Mouse (Mus musculus) ES-Bruce4 (cell line): ENCODE results near the gene Cacna2d2. TPM values are rescaled to one million over a fixed set of nuclear protein-coding genes. Genes with fewer than 3 reads are reported as not detected.

Source experiments
- H3K27ac ChIP-seq: 2 replicates; pipeline ENCODE4 v1.5.1; 2012; ENCODE audit warnings: low read length, inconsistent platforms; ENCODE audit not compliant: insufficient read depth
- H3K27me3 ChIP-seq: 2 replicates; pipeline ENCODE4 v1.6.1; 2012; ENCODE audit warnings: mild to moderate bottlenecking, low read length, inconsistent platforms; ENCODE audit not compliant: control insufficient read depth, poor library complexity, insufficient read depth, severe bottlenecking
- H3K36me3 ChIP-seq: 2 replicates; pipeline ENCODE4 v1.6.1; 2012; ENCODE audit warnings: inconsistent platforms, mild to moderate bottlenecking, low read length, moderate library complexity; ENCODE audit not compliant: control insufficient read depth, poor library complexity, insufficient read depth, severe bottlenecking
- H3K4me1 ChIP-seq: one replicate; pipeline ENCODE4 v1.8.1; 2011; ENCODE audit warnings: low read length; ENCODE audit not compliant: control insufficient read depth, insufficient read depth
- H3K4me3 ChIP-seq: 2 replicates; pipeline ENCODE4 v1.5.1; 2011; ENCODE audit warnings: low read depth, mild to moderate bottlenecking, low read length
- H3K9ac ChIP-seq: 2 replicates; pipeline ENCODE4 v1.6.1; 2012; ENCODE audit warnings: low read depth, mild to moderate bottlenecking, inconsistent platforms; ENCODE audit not compliant: poor library complexity, severe bottlenecking
- H3K9me3 ChIP-seq: replicated peaks from 2 replicates; pipeline ENCODE4 v1.6.1; 2012; ENCODE audit warnings: mild to moderate bottlenecking, low read length, inconsistent platforms; ENCODE audit not compliant: control insufficient read depth, poor library complexity, insufficient read depth, severe bottlenecking
- CTCF ChIP-seq: IDR thresholded peaks from one replicate; pipeline ENCODE4 v1.8.1; 2011; ENCODE audit warnings: low read depth, low read length
- EP300 ChIP-seq: IDR thresholded peaks from 2 replicates; pipeline ENCODE4 v1.6.1; 2011; ENCODE audit warnings: low read depth, low read length; ENCODE audit not compliant: insufficient read depth
- POLR2A ChIP-seq: IDR thresholded peaks from one replicate; pipeline ENCODE4 v1.8.1; 2011; ENCODE audit warnings: low read length; ENCODE audit not compliant: insufficient read depth
- polyA plus RNA-seq: library from polyadenylated mRNA; stranded (reverse); fragments of >200 nt; gene quantifications from 2 replicates; pipeline ENCODE4 v1.2.4, GENCODE M21; 2011; ENCODE audit warnings: low read depth; ENCODE audit not compliant: missing spikeins, insufficient read depth, insufficient read length

Cacna2d2 gene
- polyA plus RNA-seq, 1 experiment, result 3.2 TPM

- H3K27ac ChIP-seq, result no peak overlapping the region
- TF ChIP-seq EP300, result no peak
- TF ChIP-seq CTCF, result no peak
- no peak for TF ChIP-seq POLR2A
- H3K9me3 ChIP-seq, result no peaks in the 10 kb centered on the region
- no peaks in the 10 kb centered on the region for H3K36me3 ChIP-seq
- H3K27me3 ChIP-seq, result no peaks in the 10 kb centered on the region
- no peak overlapping the region for H3K4me3 ChIP-seq
- no peak overlapping the region for H3K9ac ChIP-seq
- no peaks in the 10 kb centered on the region for H3K4me1 ChIP-seq
These were observed 29.2 kb downstream of the Cacna2d2 start for GRCm38 (mm10) chr9:107428451-107429186.

DNA sequence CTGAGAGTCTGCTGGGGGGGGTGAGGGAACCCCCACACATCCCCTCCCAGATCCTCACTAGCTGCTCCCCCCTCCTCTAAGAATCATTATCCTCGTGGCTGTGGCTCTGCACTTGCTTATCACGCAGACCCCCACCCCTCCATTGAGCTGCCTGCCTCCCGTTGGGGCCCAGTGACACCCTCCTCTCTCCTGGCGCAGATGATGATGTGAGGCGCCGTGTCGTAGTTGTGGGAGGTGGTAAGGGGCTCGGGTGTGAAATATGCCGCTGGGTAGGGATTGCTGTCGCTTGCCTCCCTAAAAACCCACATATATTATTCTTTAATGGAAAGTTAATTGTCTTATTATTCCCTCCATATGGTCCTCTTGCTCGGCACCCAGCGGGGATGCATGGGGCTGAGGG lies 31.0 kb downstream of the Cacna2d2 start:
- TF ChIP-seq POLR2A (no peak), EP300 (no peak), CTCF (no peak)
- Histone ChIP-seq H3K4me1 (no peaks in the 10 kb centered on the region), H3K27ac (no peak overlapping the region), H3K9me3 (no peaks in the 10 kb centered on the region), H3K36me3 (no peaks in the 10 kb centered on the region), H3K27me3 (no peaks in the 10 kb centered on the region), H3K4me3 (no peak overlapping the region), H3K9ac (no peak overlapping the region)

DNA sequence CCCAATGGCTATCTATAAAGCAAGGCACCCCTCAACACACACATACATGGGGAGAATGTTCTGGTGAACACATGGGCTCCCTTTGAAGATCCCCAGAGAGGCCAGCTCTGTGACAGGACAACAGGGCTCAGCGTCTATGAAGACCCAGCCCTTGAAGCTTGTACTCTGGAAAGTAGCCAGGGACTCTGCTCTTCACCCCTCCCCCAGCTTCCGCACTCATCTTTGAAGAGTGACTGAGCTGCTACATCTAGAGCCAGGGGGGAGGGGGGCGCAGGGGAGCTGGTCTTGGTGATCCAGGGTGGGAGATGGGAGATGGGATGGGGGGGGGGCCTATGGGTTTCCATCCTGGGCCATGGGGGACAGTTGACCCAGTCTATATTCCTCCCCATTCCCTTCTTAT lies 33.1 kb downstream of the Cacna2d2 start:
- no peak for TF ChIP-seq EP300
- no peak for TF ChIP-seq POLR2A
- H3K36me3 ChIP-seq, result no peaks in the 10 kb centered on the region
- H3K9ac ChIP-seq, result no peak overlapping the region
- H3K9me3 ChIP-seq, result no peaks in the 10 kb centered on the region
- no peaks in the 10 kb centered on the region for H3K4me1 ChIP-seq
- H3K27ac ChIP-seq, result no peak overlapping the region
- H3K4me3 ChIP-seq, result no peak overlapping the region
- no peaks in the 10 kb centered on the region for H3K27me3 ChIP-seq

DNA sequence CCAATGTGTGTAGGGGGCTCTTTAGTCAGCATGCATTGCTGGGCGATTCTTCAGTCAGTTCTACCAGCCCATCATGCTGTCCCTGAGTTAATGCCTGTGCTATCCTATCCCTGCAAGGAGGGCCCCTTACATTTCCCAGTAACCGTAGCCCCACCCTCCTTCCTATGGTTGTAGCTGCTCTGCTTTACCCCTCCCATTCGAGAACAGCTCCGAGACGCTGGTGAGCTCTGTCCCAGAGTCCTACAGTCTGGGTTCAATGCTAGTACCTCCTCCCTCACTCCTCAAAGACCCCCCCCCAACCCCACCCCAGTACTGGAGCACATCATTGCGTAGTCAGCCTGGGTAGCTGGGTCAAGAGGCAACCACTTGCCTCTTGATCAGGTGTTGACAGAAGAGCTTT lies 35.4 kb downstream of the Cacna2d2 start:
- Histone ChIP-seq H3K27me3 (no peaks in the 10 kb centered on the region), H3K9ac (no peak overlapping the region), H3K4me1 (no peaks in the 10 kb centered on the region), H3K4me3 (no peak overlapping the region), H3K9me3 (no peaks in the 10 kb centered on the region), H3K36me3 (no peaks in the 10 kb centered on the region), H3K27ac (no peak overlapping the region)
- TF ChIP-seq EP300, result no peak
- no peak for TF ChIP-seq CTCF
- no peak for TF ChIP-seq POLR2A

GRCm38 (mm10) chr9:107435285-107435684 lies 35.9 kb downstream of the Cacna2d2 start:
- H3K4me1 ChIP-seq, result no peaks in the 10 kb centered on the region
- TF ChIP-seq EP300 (no peak), CTCF (no peak), POLR2A (no peak)
- no peaks in the 10 kb centered on the region for H3K36me3 ChIP-seq
- no peak overlapping the region for H3K27ac ChIP-seq
- no peaks in the 10 kb centered on the region for H3K9me3 ChIP-seq
- no peak overlapping the region for H3K4me3 ChIP-seq
- no peak overlapping the region for H3K9ac ChIP-seq
- no peaks in the 10 kb centered on the region for H3K27me3 ChIP-seq

GRCm38 (mm10) chr9:107442891-107443290 lies 43.5 kb downstream of the Cacna2d2 start:
- no peak overlapping the region for H3K27ac ChIP-seq
- no peaks in the 10 kb centered on the region for H3K4me1 ChIP-seq
- no peak overlapping the region for H3K9ac ChIP-seq
- H3K4me3 ChIP-seq, result no peak overlapping the region
- no peaks in the 10 kb centered on the region for H3K9me3 ChIP-seq
- H3K36me3 ChIP-seq, result no peaks in the 10 kb centered on the region
- no peaks in the 10 kb centered on the region for H3K27me3 ChIP-seq
- no peak for TF ChIP-seq CTCF
- no peak for TF ChIP-seq POLR2A
- no peak for TF ChIP-seq EP300
